Mouse (Mus musculus) heart, embryonic 13.5 days (tissue): ENCODE measurements around the gene Serinc1. TPM values are rescaled to one million over a fixed set of nuclear protein-coding genes. Genes with fewer than 3 reads are reported as not detected.

Experiments used
- ATAC-seq: fragments of 200-750 bp; cut with Nextera tagmentation; 2 replicates; pipeline ENCODE4 v1.8.0; 2017; ENCODE audit warnings: moderate TSS enrichment; ENCODE audit not compliant: insufficient number of reproducible peaks, low FRiP score, low TSS enrichment; ENCODE audit errors: extremely low read depth
- H3K27ac ChIP-seq: fragments of 300-500 bp; sonication (generic); replicated peaks from 2 replicates; pipeline ENCODE4 v1.5.1; 2015; ENCODE audit warnings: moderate library complexity, mild to moderate bottlenecking, inconsistent platforms
- H3K27me3 ChIP-seq: fragments of 300-500 bp; sonication (generic); replicated peaks from 2 replicates; pipeline ENCODE4 v1.6.1; 2015; ENCODE audit warnings: mild to moderate bottlenecking, inconsistent platforms
- H3K36me3 ChIP-seq: fragments of 300-500 bp; sonication (generic); 2 replicates; pipeline ENCODE4 v1.6.1; 2015; ENCODE audit warnings: mild to moderate bottlenecking, inconsistent platforms
- H3K4me1 ChIP-seq: fragments of 300-500 bp; sonication (generic); 2 replicates; pipeline ENCODE4 v1.6.1; 2015; ENCODE audit warnings: inconsistent platforms
- H3K4me2 ChIP-seq: fragments of 300-500 bp; sonication (generic); 2 replicates; pipeline ENCODE4 v1.6.1; 2015; ENCODE audit warnings: inconsistent platforms, mild to moderate bottlenecking, moderate library complexity
- H3K4me3 ChIP-seq: fragments of 300-500 bp; sonication (generic); 2 replicates; pipeline ENCODE4 v1.5.1; 2015; ENCODE audit warnings: moderate library complexity, mild to moderate bottlenecking, inconsistent platforms
- H3K9ac ChIP-seq: fragments of 300-500 bp; sonication (generic); 2 replicates; pipeline ENCODE4 v1.6.1; 2015; ENCODE audit warnings: inconsistent platforms, mild to moderate bottlenecking, moderate library complexity
- H3K9me3 ChIP-seq: fragments of 300-500 bp; sonication (generic); 2 replicates; pipeline ENCODE4 v1.6.1; 2016; ENCODE audit warnings: inconsistent platforms
- WGBS: fragments of 180-500 bp; shearing (Covaris S2); methylation state at CpG from one replicate; pipeline ENCODE4 v1.1.7; 2015; ENCODE audit warnings: mixed read lengths; 5-methylcytosine and 5-hydroxymethylcytosine counted together
- polyA plus RNA-seq: library from polyadenylated mRNA; unstranded; fragments of >200 nt; fragmentation: Nextera tagmentation; extraction: Ambion mirVana; gene quantifications from 2 replicates; pipeline ENCODE4 v1.2.1, GENCODE M21; 2015

Serinc1 gene
- polyA plus RNA-seq, 1 experiment from 2014 or later = 144 TPM

- WGBS = 50% methylated on average over 5 of the region's 5 CpGs
- H3K4me2 ChIP-seq = no peak overlapping the region
Measured at GRCm38 (mm10) chr10:57481717-57482116, 50.6 kb downstream of the Serinc1 start.

GRCm38 (mm10) chr10:57477121-57477843 lies 55.0 kb downstream of the Serinc1 start:
- Histone ChIP-seq H3K4me3 (no peak overlapping the region), H3K4me1 (no peaks in the 10 kb centered on the region), H3K27ac (no peak overlapping the region), H3K36me3 (no peaks in the 10 kb centered on the region), H3K9me3 (no peaks in the 10 kb centered on the region), H3K4me2 (no peak overlapping the region), H3K9ac (no peak overlapping the region), H3K27me3 (no peaks in the 10 kb centered on the region)
- WGBS = 78% methylated on average over 9 of the region's 9 CpGs
- ATAC-seq = no peak

More at GRCm38 (mm10) chr10:57481717-57482116, 50.6 kb downstream of the Serinc1 start:
- Histone ChIP-seq H3K27me3 (no peaks in the 10 kb centered on the region), H3K9ac (no peak overlapping the region), H3K4me1 (peaks cover 4% of the 10 kb centered on the region; the same call in 1 of the 2 replicates), H3K4me3 (no peak overlapping the region), H3K36me3 (no peaks in the 10 kb centered on the region), H3K9me3 (no peaks in the 10 kb centered on the region), H3K27ac (no peak overlapping the region)
- no peak for ATAC-seq

Other genes starting within 250 kb of the Serinc1 start
- gene Hsf2, start 46.1 kb downstream of the Serinc1 start, polyA plus RNA-seq = 23.8 and 26.8 TPM in 2 replicates
- gene Pkib, start 99.5 kb upstream of the Serinc1 start, polyA plus RNA-seq = 2.3 and 2.4 TPM in 2 replicates